Mouse (Mus musculus): ENCODE data around the gene Enox1.

Gene Enox1

DNA sequence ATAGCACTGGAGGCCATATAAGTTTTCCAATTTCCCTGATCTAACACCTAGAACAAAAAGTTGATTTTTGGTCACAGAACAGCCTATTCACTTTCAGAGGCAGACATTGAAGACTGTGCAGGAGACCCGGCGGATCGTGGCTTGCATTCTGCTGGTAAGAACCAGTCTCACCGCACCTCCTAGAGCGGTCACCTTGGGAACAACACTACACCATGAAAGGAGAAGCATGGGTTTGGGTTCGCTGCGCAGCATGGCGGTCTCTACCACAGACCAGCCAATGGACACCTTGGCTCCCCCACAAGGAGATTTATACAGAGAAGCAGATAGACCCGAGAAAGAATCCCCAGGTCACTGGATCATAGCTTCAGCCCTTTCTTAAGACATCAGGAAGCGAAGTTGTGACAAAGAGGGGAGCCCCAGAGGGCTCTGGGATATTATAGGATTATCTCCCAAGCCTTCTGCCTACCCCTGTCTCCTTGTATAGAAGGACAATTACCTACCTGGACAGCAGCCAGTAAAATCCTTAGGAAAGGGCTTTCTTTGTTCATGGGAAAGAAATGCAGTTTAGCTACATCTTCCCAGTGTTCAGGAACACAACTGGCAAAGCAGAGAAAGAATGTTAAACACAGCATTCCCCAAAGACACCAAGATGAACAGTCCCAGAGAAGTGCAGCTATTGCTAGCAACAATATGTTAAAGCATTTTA is 476.1 kb downstream of the Enox1 start:
- no peak for DNase-seq

DNA sequence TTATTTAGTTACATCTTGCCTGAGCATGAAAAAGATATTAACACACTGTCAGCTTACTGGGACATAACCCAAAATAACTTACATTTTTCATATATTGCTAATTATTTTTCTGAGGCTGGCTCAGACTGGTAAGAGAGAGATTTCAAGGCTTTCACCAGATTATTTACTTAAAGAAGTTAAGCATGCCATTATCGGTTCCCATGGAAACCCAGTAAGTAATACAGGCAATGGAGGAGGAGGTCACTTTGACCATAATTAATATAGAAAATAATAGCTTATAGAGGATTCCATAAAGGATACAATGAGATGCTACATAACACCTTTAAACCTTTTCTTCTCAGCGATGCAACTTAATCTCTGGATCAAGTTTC is 476.6 kb downstream of the Enox1 start:
- DNase-seq: no peak

DNA sequence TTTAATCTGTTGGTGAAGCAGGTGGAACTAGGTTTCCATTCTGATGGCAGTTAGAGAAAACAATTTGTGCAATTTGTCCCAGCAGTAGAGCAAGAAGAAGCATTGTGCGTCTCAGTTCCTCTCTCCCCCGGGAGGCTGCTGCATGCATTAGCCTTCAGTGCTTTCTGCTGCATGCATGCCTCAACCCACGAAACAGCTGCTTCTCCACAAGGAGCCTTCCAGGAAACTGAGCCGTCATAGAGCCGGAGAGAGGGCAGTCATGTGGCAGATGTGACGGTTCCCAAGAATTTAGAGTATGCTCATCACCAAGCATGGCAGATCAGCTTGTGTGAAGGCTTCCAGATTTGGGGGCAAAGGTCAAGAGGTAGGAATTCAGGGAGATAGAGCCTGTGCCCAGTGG is 480.4 kb downstream of the Enox1 start:
- no peak for DNase-seq

GRCm38 (mm10) chr14:77638148-77638547 is 481.6 kb downstream of the Enox1 start:
- DNase-seq: no peak

GRCm38 (mm10) chr14:77638616-77639015 is 482.1 kb downstream of the Enox1 start:
- DNase-seq: no peak

GRCm38 (mm10) chr14:77639586-77639985 is 483.0 kb downstream of the Enox1 start:
- peak; percentile 88 to 93 for DNase-seq

DNA sequence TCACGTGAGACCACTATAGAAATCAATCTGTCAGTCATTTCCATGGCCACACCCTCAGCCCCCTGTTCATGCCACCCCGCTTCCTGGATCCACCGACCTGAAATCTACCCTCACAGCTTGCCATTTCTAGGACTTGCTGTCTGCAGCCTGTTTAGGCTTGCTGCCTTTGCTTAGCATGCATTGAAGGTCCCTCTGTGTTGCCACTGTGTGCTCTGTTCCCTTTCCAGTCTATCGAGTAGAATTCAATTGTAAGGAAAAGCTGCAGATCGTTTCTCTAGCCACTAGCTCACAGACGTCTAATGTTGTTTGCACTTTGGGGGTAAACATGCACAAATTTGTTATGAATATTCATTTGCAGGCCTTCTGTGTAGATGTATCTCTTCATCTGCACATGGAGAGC is 485.8 kb downstream of the Enox1 start:
- no peak for DNase-seq

GRCm38 (mm10) chr14:77646196-77646595 is 489.6 kb downstream of the Enox1 start:
- no peak for DNase-seq

GRCm38 (mm10) chr14:77647017-77647416 is 490.5 kb downstream of the Enox1 start:
- no peak for DNase-seq

- DNase-seq: peak; percentile 48 to 52
These were observed 491.7 kb downstream of the Enox1 start for GRCm38 (mm10) chr14:77648305-77648704.

DNA sequence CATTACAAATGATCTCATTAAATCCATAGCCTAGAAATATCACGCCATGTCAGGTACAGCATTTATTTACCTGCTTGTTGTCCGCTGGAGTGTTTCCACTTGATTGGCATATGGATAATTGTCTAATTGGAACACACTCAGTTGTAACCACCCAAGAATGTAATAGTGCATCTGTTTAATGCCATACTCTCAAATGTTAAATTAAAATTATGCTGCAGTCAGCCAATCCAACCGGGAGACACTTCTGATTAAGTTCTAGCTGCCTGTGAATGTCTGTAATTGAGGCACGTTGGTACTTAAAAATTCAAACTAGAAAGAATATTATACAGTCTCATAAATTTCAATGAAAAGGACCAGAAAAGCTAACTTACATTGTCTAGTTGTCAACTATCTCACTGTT is 502.2 kb downstream of the Enox1 start:
- no peak for DNase-seq

DNA sequence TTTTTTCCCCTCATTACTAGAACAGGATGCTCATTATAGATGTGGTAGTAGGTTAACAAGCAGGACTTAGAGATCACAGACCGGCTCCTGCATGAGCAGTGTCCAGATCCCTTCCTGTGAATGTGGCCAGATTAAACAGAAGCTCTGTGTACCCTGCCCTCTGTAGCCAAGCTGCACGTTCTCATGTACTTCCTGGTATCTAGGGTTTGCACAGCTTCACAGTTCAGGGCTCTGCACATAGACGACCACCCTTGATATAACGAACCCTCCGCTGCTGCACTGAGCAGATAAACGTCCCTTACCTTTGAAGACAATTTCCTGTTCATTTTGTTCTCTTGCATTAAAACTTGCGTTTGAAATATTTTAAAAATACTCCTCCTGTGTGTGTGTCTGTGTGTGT is 505.7 kb downstream of the Enox1 start:
- no peak for DNase-seq

GRCm38 (mm10) chr14:77662994-77663393 is 506.4 kb downstream of the Enox1 start:
- DNase-seq: no peak

- DNase-seq: no peak
These were observed 511.5 kb downstream of the Enox1 start for GRCm38 (mm10) chr14:77668096-77668495.

- no peak for DNase-seq
These were observed 512.9 kb downstream of the Enox1 start for GRCm38 (mm10) chr14:77669494-77669893.

DNA sequence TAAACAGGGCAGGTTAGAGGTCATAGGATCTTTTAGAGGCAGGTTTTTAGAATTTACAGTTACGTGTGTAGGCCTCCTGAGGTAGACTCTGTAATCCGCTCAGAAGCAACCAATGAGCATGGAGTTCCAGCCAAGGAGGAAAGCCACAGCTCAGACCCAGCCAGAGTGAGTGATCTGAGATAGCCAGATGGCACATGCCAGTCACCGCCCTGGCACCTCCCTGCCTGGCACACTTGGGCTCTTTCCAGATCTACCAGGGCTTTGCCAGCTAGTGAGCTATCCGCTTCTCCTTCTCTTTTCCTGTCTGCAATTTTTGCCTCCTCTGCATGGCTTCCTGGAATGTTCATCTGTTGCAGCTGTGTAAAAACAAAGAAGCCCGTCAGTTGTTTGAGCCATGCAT is 514.4 kb downstream of the Enox1 start:
- DNase-seq: peak; percentile 71 to 75

GRCm38 (mm10) chr14:77671961-77672360 is 515.4 kb downstream of the Enox1 start:
- DNase-seq: no peak

- no peak for DNase-seq
These were observed 516.6 kb downstream of the Enox1 start for GRCm38 (mm10) chr14:77673138-77673537.

- no peak for DNase-seq
These were observed 521.4 kb downstream of the Enox1 start for GRCm38 (mm10) chr14:77677951-77678350.

GRCm38 (mm10) chr14:77679877-77680276 is 523.3 kb downstream of the Enox1 start:
- no peak for DNase-seq

DNA sequence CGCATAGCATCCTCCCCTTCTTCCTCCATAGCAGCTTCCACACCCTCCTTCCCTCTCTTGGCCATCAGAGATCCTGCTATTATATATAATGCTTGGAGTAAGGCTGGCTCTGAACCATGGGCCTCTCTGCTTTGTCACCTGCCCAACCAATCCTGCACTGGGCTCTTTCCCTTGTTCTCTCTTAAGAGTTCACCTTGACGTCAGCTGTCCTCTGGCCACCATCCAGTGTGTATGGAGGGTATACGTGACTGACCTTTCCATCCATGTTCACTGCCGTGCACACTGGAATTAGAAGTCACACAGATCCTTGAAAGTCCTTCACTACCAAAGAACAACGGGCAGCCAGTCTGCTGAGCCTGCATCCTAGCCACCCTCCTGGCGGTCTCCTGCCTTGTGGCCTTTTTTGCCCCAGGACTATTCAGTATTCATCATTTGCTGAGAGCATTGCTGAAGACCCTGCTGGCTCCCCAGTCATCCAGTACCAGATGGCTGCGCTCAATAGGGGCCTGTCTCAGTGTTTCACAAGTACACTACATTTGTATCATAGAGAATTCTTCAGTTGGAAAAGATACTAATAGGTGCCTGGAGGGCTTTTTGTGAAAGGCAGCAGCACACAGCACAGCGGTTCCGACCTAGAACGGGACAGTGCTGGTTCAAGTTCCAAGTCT is 526.5 kb downstream of the Enox1 start:
- no peak for DNase-seq

DNA sequence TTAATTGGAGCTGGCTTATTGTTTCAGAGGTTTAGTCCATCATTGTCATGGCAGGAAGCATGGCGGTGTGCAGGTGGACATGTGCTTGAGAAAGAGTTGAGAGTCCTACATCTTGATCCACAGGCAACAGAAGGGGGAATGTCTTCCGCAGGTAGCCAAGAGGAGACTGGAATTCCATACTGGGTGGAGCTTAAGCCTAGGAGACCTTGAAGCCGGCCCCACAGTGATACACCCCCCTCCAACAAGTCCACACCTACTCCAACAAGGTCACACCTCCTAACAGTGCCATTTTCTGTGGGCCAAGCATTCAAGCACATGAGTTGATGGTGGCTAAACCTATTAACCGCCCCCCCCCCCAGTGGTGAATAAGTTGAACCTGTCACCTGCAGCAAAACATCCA is 533.3 kb downstream of the Enox1 start:
- no peak for DNase-seq

GRCm38 (mm10) chr14:77705006-77705405 is 548.4 kb downstream of the Enox1 start:
- DNase-seq: no peak

- no peak for DNase-seq
These were observed 550.1 kb downstream of the Enox1 start for GRCm38 (mm10) chr14:77706511-77707246.
